Mouse (Mus musculus) retina, postnatal 7 days (tissue): ENCODE data around the gene Smdt1.
"Not testable (repeated sequence)": the region's sequence is repeated elsewhere in the genome, so short reads cannot be mapped to it uniquely, and the experiment has no call there.

ENCODE experiments used
- DNase-seq: peaks from one replicate; pipeline ENCODE4 v3.0.0-alpha.2; 2012; ENCODE audit warnings: low read depth, low spot score

The Smdt1 gene

GRCm38 (mm10) chr15:82368851-82369250 is 30.1 kb downstream of the Smdt1 start:
- no peak for DNase-seq

GRCm38 (mm10) chr15:82372446-82372845 is 33.7 kb downstream of the Smdt1 start:
- no peak for DNase-seq

GRCm38 (mm10) chr15:82372991-82373390 is 34.2 kb downstream of the Smdt1 start:
- no peak for DNase-seq

- DNase-seq, result no peak
Measured at GRCm38 (mm10) chr15:82374437-82374836, 35.7 kb downstream of the Smdt1 start.

GRCm38 (mm10) chr15:82375855-82376254 is 37.1 kb downstream of the Smdt1 start:
- DNase-seq, result no peak

- DNase-seq, result no peak
Measured at GRCm38 (mm10) chr15:82376393-82377138, 37.8 kb downstream of the Smdt1 start.

GRCm38 (mm10) chr15:82377701-82378100 is 38.9 kb downstream of the Smdt1 start:
- DNase-seq, result no peak

- DNase-seq, result no peak
Measured at GRCm38 (mm10) chr15:82378261-82379180, 39.8 kb downstream of the Smdt1 start.

GRCm38 (mm10) chr15:82379511-82379870 is 40.7 kb downstream of the Smdt1 start:
- no peak for DNase-seq

GRCm38 (mm10) chr15:82379871-82380713 is 41.3 kb downstream of the Smdt1 start, which contains the start of gene Cyp2d22:
Gene Cyp2d22 (minus strand): TSS chr15:82380260.
- DNase-seq, result no peak

- no peak for DNase-seq
Measured at GRCm38 (mm10) chr15:82380714-82381062, 41.9 kb downstream of the Smdt1 start.

- DNase-seq, result no peak
Measured at GRCm38 (mm10) chr15:82382441-82382840, 43.7 kb downstream of the Smdt1 start.

- DNase-seq, result no peak
Measured at GRCm38 (mm10) chr15:82385729-82386128, 47.0 kb downstream of the Smdt1 start.

- DNase-seq, result not testable (repeated sequence)
Measured at GRCm38 (mm10) chr15:82389916-82390315, 51.2 kb downstream of the Smdt1 start.

GRCm38 (mm10) chr15:82393922-82394321 is 55.2 kb downstream of the Smdt1 start, which contains the start of gene Cyp2d11:
Gene Cyp2d11 (minus strand): TSS chr15:82394022.
- DNase-seq, result not testable (repeated sequence)

- not testable (repeated sequence) for DNase-seq
Measured at GRCm38 (mm10) chr15:82395955-82396354, 57.2 kb downstream of the Smdt1 start.
